Mouse (Mus musculus) lung, adult 2 months (tissue): ENCODE measurements around the gene Gm10337.

Experiments
- CTCF ChIP-seq: fragments of 200-500 bp; IDR thresholded peaks from 2 replicates; pipeline ENCODE4 v1.5.1; 2011; ENCODE audit warnings: mild to moderate bottlenecking, low read length, control low read depth; ENCODE audit not compliant: insufficient read depth
- POLR2A ChIP-seq: fragments of 200-500 bp; IDR thresholded peaks from 2 replicates; pipeline ENCODE4 v1.6.1; 2011; ENCODE audit warnings: low read depth, mild to moderate bottlenecking, control low read depth, low read length, borderline replicate concordance; ENCODE audit errors: extremely low read depth

DNA sequence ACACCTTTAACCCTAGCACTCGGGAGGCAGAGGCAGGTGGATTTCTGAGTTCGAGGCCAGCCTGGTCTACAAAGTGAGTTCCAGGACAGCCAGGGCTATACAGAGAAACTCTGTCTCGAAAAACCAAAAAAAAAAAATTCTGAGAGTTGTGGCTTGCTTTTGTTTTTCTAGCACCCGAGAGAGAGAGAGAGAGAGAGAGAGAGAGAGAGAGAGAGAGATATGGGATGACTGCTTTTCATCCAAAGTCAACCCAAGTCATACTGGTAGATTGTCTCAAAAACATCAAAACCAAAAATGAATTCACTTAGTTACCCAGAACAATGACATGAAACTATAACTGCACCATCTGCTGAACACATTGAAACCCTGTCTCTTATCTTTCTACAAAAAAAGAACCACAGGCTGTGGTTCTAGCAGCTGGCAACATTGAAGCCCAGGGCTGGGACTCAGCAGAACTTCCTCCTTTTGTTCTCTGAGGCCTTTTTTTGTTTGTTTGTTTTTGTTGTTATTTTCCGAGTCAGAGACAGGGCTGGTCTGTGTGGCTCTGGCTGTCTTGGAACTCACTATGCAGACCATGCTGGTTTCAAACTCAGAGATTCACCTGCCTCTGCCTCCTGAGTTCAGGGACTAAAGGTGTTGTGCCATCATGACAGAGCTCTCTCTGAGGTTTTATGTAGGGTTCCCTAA, 45.3 kb upstream of the Gm10337 start:
- TF ChIP-seq CTCF (no peak), POLR2A (no peak)
